Mouse (Mus musculus) splenic B cell, adult 2 months (primary cell): Measurements from ENCODE around the gene Ablim2.

ENCODE experiments used
- DNase-seq: peaks from one replicate; pipeline ENCODE4 v3.0.0-alpha.2; 2011; ENCODE audit warnings: low read depth, low spot score
- H3K27me3 ChIP-seq: 2 replicates; pipeline ENCODE4 v1.6.1; 2012; ENCODE audit warnings: mild to moderate bottlenecking, low read length, moderate library complexity, mixed read lengths; ENCODE audit not compliant: control insufficient read depth, poor library complexity, insufficient read depth, severe bottlenecking
- H3K36me3 ChIP-seq: 2 replicates; pipeline ENCODE4 v1.6.1; 2012; ENCODE audit warnings: mild to moderate bottlenecking, low read length, moderate library complexity, mixed read lengths; ENCODE audit not compliant: control insufficient read depth, poor library complexity, insufficient read depth, severe bottlenecking

The Ablim2 gene

DNA sequence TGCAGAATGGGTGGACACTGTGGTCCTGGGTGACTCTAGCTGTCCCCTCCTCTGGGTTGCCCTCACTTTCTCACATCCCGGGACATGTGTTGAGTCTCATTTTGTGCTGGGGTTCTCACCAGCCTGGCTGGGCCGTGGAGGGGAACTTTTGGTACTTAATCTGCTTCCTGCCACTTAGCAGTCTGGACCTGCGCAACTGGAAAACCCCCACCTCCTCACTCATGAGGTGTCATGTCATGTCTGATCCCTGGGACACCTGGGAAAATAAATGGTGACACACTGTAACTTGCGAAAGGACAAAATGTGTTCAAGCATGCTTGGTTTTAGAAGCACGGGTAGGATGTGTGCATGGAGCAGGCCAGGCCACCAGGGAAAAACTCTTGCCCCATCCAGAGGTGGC lies 127.0 kb downstream of the Ablim2 start:
- no peak for DNase-seq
- no peaks in the 10 kb centered on the region for H3K36me3 ChIP-seq
- H3K27me3 ChIP-seq, result no peaks in the 10 kb centered on the region

DNA sequence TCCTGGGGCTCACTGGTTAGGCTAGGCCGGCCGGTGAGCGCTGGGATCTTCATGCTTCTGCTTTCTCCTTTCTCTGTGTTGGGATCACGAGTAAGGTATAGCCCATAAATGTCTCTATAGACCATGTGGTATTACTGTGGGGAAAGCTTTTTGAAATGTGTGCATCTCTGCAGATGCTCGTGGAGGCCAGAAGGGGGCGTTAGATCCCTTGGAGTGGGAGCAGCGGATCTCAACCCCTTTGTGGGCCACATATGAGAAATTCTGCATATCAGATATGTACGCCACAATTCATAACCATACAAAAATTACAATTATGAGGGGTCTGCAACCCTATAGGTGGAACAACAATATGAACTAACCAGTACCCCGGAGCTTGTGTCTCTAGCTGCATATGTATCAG lies 131.3 kb downstream of the Ablim2 start:
- DNase-seq, result peak; percentile 22
- H3K27me3 ChIP-seq, result no peaks in the 10 kb centered on the region

DNA sequence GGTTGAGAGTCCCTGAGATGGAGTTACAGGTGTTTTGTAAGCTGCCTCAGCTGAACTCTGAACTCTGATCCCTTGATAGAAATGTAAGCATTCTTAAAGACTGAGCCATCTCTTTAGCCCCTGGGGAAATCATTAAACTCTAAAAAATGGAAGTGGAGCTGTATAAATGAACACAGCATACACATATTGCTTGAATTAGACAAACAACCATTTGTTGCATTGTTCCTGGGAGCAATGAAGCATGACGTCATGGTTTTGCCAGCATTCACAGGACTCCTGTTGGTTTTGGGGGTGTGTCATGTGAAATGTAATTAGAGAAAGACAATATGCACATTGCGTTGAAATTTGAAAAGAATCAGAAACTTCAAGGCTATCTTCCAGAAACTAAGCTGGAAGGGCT lies 132.0 kb downstream of the Ablim2 start:
- Histone ChIP-seq H3K36me3 (no peaks in the 10 kb centered on the region), H3K27me3 (no peaks in the 10 kb centered on the region)
- no peak for DNase-seq

More for the DNA sequence above, 131.3 kb downstream of the Ablim2 start:
- H3K36me3 ChIP-seq, result no peaks in the 10 kb centered on the region

DNA sequence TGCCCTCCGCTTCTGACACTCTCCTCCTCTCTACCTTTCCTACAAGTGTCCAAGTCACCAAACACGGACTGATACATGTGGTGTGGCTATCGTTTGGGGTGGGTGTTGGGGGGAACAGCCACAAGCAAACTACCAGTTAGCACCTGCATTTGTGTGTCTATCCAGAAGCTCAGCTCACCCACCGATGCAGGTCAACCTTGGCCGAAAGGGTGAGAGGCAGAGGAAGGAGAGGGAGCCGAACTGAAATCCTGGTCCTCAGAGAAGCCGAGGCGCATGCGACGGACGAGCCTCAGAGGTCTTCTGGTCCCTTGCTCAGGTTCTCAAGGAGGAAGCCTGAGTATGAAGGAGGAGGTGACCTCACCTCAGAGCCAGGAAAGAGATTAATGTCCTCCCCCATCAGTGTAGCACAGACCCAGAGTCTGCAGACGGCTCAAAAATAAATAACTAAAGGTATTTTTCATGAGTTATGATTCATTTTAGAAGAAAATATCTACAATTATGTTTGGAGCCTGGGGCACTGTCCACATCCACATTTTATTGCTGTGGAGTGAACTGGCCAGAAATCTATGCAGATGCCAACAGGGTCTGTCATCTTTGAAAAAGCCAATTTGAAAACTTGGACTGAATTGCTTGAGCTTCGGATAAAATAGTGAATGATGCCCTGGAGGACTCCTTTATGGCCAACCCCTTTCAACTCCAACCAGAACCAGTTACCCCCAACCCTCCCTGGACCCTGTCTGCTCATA lies 133.5 kb downstream of the Ablim2 start:
- DNase-seq, result no peak

DNA sequence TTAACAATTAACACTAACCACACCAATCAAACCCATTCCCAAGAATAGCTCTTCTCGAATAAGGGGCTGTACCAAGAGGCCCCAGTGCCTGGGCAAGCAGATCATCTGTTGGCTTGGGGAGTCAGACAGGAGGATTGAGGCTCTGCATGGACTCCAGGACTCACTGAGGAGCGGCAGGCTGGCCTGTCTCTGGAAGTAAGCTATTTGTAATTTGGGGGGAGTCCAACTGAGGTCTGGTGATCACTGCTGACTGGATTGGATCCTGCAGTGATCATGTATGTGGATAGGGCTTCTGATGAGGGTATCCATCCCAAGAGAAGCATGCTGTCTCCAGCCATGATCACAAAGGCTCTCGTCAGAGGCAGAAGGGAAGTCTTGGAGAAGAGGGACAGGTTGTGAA lies 134.7 kb downstream of the Ablim2 start:
- no peak for DNase-seq
- Histone ChIP-seq H3K36me3 (no peaks in the 10 kb centered on the region), H3K27me3 (no peaks in the 10 kb centered on the region)

More for the DNA sequence above, 133.5 kb downstream of the Ablim2 start:
- Histone ChIP-seq H3K27me3 (no peaks in the 10 kb centered on the region), H3K36me3 (no peaks in the 10 kb centered on the region)

DNA sequence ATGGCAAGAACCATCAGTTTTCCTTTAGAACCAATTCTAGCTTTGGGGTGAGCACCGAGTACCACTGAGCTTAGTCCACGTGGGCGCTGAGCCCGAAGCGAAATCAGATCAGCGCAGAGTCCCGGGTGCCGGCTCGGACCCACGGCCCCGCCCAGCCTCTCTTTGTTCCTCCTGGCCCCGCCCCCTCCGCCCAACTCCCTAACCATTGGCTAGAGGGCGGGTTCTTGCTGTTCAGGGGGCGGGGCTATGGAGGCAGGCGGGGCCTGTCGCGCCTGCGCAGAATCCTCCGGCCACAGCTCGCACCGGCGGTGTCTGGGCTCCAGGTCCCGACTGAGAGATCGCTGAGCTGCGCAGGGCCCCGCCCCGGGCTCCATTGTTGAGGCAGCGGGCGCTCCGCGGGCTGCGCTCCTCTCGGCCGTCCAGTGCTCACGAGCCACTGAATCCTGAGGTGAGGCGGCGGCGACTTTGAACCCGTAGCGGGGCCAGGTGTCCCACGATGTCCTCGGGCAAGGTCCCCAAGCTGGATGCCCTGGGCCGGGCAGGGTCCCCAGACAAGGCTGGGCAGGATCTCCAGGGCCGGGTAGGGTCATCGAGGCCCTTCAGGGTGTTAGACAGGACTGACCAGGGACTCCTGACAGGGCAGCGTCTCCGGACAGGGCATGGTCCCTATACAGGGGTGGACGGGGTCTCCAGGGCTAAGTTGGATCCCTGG lies 135.6 kb downstream of the Ablim2 start, which contains the start of gene Afap1:
TSS of gene Afap1 (plus strand) at position 227 of the 712 bp plus-strand sequence.
- Histone ChIP-seq H3K27me3 (no peaks in the 10 kb centered on the region), H3K36me3 (no peaks in the 10 kb centered on the region)
- DNase-seq, result peak; percentile 98

DNA sequence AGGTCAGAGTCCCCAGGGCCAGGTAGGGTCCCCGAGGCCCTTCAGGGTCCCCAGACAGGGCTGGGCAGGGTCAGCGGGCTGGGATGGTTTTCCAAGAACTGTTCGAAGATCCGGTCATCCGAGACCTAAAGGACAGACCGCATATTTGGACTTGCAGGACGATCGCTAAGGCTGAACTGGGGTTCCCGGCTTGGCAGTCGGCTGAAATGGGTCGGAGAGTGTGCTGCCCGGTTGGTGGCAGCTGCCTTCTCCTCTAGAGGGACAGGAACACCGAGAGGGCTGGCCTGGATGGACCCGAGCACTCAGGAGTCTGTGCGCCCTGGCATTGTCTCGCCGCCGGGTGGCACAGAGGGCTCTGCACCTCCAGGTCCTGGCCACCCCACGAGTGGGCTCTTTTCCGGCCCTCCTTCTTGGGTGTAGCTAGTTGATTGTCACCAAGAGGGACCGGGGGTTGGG lies 136.2 kb downstream of the Ablim2 start:
- peak; percentile 41 for DNase-seq
- H3K36me3 ChIP-seq, result no peaks in the 10 kb centered on the region
- H3K27me3 ChIP-seq, result no peaks in the 10 kb centered on the region

DNA sequence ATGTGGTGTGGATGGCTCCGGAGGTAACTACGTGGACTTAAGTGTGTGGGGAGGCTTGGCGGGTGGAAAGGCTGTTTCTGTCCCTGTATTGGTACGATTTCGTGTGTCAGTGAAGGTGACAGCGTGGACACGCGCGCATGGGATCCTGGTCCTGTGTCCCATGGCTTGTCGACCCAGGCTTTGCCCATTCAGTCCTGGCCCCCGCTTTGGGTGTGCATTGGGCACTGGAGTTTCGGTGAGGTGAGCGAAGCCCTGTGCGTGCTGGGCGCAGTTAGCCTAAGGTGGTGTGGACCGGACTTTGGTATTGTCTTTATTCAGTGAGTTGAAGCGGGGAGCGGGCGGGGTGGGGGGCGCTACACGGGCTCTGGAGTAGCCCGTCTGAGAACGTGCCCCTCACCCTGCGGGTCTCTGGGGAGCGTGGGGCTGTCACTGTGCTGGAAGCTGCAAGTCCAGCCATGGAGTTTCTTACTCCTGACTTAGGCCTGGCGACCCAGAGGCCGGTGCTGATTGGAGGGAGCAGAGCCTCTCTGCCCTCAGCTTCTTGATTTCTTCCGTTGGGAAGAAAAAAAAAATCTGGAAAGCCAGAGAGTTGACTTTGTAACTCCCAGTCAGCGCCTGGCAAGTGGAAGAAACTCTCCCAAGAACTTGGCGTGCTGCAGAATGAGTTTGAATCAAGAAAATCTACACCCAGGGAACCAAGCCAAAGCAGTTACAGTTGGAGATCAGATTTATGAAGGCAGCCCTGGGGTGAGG lies 136.8 kb downstream of the Ablim2 start:
- no peaks in the 10 kb centered on the region for H3K27me3 ChIP-seq
- DNase-seq, result no peak
- no peaks in the 10 kb centered on the region for H3K36me3 ChIP-seq

DNA sequence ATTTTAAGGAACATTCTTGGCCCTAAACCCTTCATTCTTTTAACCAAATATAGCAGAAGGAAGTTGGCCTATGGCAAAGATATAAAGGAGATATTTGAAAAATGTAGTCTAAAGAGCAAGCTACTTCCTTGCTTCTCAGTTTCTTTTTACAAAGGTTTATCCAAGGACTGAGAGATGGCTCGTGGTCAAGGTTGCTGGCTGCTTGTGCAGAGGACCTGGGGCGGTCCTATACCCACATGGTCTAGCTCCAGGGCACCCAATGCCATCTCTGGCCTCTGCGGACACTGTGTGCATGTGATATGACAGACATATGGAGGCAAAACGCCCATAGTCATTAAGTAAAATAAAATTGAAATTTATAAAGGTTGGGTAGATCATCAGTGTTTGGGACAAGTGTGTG lies 138.2 kb downstream of the Ablim2 start:
- H3K27me3 ChIP-seq, result no peaks in the 10 kb centered on the region
- no peak for DNase-seq
- H3K36me3 ChIP-seq, result no peaks in the 10 kb centered on the region

DNA sequence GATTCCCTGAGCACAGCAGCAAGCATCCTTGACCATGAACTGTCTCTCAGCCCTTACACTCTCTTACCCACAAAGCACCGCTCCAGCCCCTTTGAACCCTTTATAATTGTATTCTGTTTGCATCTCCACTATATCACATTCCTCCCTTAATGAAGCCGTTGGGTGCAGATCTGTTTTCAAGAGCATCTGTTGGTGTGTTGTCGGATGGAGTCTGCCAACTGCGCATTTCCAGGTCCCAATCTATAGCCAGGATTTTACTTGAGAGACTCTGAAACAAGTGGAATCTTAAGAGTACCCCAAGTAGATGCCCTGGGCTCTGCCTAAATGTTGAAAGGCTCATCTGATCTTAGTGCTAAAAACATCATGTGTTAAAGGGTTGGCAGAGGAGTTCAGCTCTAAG lies 138.9 kb downstream of the Ablim2 start:
- no peak for DNase-seq
- no peaks in the 10 kb centered on the region for H3K27me3 ChIP-seq
- no peaks in the 10 kb centered on the region for H3K36me3 ChIP-seq

DNA sequence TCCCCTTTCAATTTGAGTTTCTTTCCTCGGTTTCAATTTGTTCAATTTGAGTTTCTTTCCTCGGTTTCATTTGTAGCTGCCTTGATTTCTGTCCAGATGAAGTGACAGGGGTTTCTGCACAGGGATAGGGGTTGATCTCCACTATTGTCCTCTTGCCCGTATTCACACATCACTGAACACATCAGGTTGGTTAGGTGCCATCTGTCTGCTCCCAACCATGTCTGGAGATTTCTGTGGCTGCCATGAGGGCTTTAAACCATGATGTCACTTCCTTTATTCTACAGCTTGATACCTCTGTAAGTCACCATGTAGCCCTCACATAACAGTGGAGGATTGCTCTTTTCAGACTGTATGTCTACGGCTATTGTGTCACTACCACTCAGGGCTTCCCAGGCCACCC lies 139.5 kb downstream of the Ablim2 start:
- no peak for DNase-seq
- Histone ChIP-seq H3K36me3 (no peaks in the 10 kb centered on the region), H3K27me3 (no peaks in the 10 kb centered on the region)

DNA sequence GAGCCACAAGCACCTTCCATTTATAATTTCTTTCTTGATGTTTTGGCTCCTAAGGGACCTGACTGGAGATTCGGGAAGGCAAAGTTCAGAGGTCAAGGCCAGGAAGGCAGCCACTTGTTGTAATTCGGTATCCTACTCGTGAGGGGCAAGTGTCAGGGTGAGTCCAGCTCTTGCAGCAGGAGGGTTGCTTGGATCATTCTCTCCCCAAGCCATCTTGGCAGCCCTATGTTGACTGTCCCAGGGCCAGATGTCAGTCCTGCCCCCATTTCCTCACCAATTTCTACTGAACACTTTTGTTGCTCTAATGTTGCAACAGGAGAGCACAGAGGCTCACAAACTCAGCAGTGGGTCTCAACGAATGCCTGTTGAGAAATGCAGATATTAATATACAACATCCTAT lies 140.4 kb downstream of the Ablim2 start:
- no peaks in the 10 kb centered on the region for H3K36me3 ChIP-seq
- H3K27me3 ChIP-seq, result no peaks in the 10 kb centered on the region
- DNase-seq, result no peak

DNA sequence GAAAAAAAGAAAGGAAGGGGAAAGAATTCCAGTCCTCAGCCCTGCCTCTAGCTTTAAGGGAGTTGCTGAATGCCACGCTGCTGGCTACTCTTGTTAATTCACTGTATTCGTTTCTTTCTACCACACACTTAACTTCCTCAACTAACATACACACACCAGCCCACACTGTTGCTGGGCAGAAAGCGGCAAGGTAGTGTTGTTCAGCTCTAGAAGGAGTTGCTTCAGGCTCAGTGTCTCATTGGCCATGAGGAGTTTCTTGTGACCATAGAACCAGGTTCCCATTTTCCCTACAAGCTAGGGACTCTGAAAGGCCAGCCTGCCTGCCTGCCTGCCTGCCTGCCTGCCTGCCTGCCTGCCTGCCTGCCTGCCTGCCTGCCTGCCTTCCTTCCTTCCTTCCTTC lies 141.3 kb downstream of the Ablim2 start:
- DNase-seq, result no peak
- H3K36me3 ChIP-seq, result no peaks in the 10 kb centered on the region
- H3K27me3 ChIP-seq, result no peaks in the 10 kb centered on the region

DNA sequence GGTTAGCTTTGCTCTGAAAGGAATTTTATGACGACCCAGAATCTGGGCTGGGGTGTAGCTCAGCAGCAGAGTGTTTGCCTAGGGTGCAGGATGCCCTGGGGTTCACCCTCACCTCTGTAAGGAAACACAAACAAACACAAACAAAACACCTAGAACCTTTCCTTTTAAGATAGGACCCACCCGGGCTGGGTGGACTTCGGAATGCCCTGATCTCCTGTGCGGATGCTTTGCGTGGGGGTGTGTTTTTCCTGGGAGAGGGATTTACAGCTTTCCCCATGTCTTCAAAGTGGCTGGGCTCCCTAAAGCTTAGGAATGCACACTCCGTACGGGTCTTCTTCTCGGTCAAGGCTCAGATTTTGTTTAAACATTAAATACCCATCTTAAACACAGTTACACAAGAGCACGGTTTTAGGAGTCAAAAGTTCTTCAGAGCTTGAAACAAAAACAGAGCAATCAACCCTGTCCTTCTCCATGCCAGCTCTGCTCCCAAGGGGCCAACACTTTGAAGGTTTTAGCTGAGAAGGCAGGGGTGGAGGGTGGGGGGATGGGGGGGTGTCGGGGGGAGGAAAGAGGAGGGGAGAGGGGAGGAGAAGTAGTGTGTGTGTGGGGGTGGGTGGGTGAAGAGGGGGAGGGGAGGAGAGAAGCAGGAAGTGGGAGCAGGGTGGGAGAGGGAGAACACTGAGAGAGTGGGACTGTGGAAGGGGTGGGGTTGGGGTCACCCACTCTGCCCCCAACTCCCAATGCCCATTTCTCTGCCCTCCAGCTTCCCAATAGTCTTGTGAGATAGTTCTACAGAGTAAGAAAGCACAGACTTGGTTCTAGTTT lies 142.9 kb downstream of the Ablim2 start:
- Histone ChIP-seq H3K36me3 (no peaks in the 10 kb centered on the region), H3K27me3 (no peaks in the 10 kb centered on the region)
- peak; percentile 28 for DNase-seq
